ENCODE assay signal across 24 mouse cellular contexts in genomic region chr7:127491846-127492245, GRCm38 (mm10).
"Had no signal": no experiment of that assay in that cellular context is flagged by ENCODE, and none has a peak within 500 bp of the region (broad histone marks: within the 10 kb centered on the region; RNA-seq: fewer than 3 reads in every experiment).

No protein-coding gene starts in this region.

- H3K27ac ChIP-seq: gastrocnemius, adult 2 months; heart, embryonic 10.5 days; hindbrain, embryonic 10.5 days; hindbrain, embryonic 12.5 days; hindbrain, embryonic 14.5 days; intestine, embryonic 15.5 days; layer of hippocampus, adult 2 months; left cerebral cortex, adult 2 months; limb, embryonic 10.5 days; limb, embryonic 12.5 days had no signal

- ATAC-seq: hindbrain, embryonic 16.5 days; inflammation-experienced regulatory T-cells, adult 6 months; intestine, embryonic 15.5 days; intestine, postnatal 0 days had no signal

- H3K9ac ChIP-seq: heart, embryonic 12.5 days; hindbrain, embryonic 12.5 days; hindbrain, embryonic 14.5 days; intestine, embryonic 15.5 days; limb, embryonic 12.5 days had no signal

- H3K9me3 ChIP-seq: heart, embryonic 10.5 days; heart, embryonic 12.5 days; hindbrain, embryonic 10.5 days; hindbrain, embryonic 12.5 days; intestine, embryonic 15.5 days; limb, embryonic 10.5 days; limb, embryonic 12.5 days had no signal

- H3K4me2 ChIP-seq: heart, embryonic 12.5 days; hindbrain, embryonic 12.5 days; hindbrain, embryonic 14.5 days; intestine, embryonic 15.5 days; limb, embryonic 12.5 days had no signal

- H3K4me1 ChIP-seq: hindbrain, embryonic 10.5 days; hindbrain, embryonic 12.5 days; intestine, embryonic 15.5 days; limb, embryonic 10.5 days; limb, embryonic 12.5 days had no signal

- H3K27me3 ChIP-seq: heart, embryonic 12.5 days; hindbrain, embryonic 12.5 days; intestine, embryonic 15.5 days; limb, embryonic 12.5 days had no signal

- H3K4me3 ChIP-seq: gastrocnemius, adult 2 months; heart, embryonic 10.5 days; heart, embryonic 12.5 days; hindbrain, embryonic 10.5 days; hindbrain, embryonic 12.5 days; intestine, embryonic 15.5 days; layer of hippocampus, adult 2 months; left cerebral cortex, adult 2 months; limb, embryonic 10.5 days; limb, embryonic 12.5 days had no signal

- DNase-seq: gastrocnemius, adult 2 months; gastrocnemius, postnatal 10 days; gastrocnemius, postnatal 25 days; heart, adult 18-20 months; heart, postnatal 10 days; heart, postnatal 4 days; kidney, adult 18-20 months; kidney, adult 8-10 months; kidney, postnatal 10 days; kidney, postnatal 25 days; kidney, postnatal 4 days had no signal
